Mouse (Mus musculus): Measurements from ENCODE around the gene Sh3d19. TPM values are rescaled to one million over a fixed set of nuclear protein-coding genes. Genes with fewer than 3 reads are reported as not detected.

Sh3d19 gene
- total RNA-seq (2023): 0.31 TPM

GRCm38 (mm10) chr3:85970742-85971598, at the start of gene Sh3d19:
Sh3d19 (plus strand) TSS chr3:85971109.

GRCm38 (mm10) chr3:86002423-86002822, 31.5 kb downstream of the Sh3d19 start, which contains the start of gene Prss48:
Prss48 (minus strand) TSS chr3:86002491.

GRCm38 (mm10) chr3:86142263-86142933, 171.5 kb downstream of the Sh3d19 start, which contains the start of gene Rps3a1:
Rps3a1 (minus strand) TSS chr3:86142702.

Other genes with a start within 250 kb of the Sh3d19 start
- gene Fam160a1, start 153.8 kb upstream of the Sh3d19 start, total RNA-seq (2023): 0.18 TPM
- gene Glt28d2, start 83.6 kb upstream of the Sh3d19 start, total RNA-seq (2023): not detected
- gene Gm37240, start 83.6 kb upstream of the Sh3d19 start, total RNA-seq (2023): not detected
- not detected for gene Prss48, start 31.4 kb downstream of the Sh3d19 start, total RNA-seq (2023)
- gene Rps3a1, start 171.6 kb downstream of the Sh3d19 start, total RNA-seq (2023): 2,703 TPM